Mouse (Mus musculus): Measurements from ENCODE around the gene Olfr1191-ps1.

- no peak for TF ChIP-seq CTCF (IDR thresholded peaks at IDR 0.05; ENCODE audit: insufficient read depth, low read length)
- no peak for TF ChIP-seq POLR2A (IDR thresholded peaks at IDR 0.05; ENCODE audit: borderline replicate concordance, extremely low read depth, low read depth, low read length)
Measured at GRCm38 (mm10) chr2:88689087-88689486, 48.7 kb downstream of the Olfr1191-ps1 start, which contains the start of gene Olfr1195.
